ENCODE assay signal across 14 mouse cellular contexts in the genomic region with DNA sequence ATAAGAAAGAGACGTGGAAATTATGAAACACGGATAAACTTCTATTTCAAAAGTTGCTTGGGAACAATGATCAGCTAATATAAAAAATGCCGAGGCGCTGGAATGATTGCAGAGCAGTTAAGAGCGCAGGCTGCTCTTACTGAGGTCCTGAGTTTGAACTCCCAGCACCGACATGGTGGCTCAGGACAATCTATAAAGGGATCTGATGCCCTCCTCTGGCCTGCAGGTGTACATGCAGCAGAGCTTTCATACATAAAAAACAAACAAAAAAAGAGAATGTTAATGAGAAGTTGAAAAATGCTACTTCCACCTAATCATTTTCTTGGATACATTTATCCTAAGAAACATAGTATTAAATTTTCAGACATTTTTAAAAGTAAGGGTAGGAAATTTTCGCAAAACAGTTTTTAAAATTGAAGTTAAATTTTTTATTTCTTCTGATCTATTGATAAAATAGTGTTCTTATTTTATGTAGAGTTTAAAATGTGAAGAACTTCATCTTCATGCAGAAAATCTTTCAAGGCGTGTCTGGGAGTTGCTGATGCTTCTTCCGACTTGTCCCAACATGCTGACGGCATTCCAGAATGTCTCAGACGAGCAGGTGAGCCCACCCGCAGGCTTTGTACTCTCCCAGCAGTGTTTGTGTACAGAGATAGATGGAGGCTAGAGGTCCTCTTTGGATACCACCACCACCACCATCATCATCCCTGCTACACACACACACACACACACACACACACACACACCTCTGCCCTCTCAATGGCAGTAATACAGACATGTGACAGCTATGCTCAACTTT.
DNase-seq lines count a peak whose midpoint lies in the region; TF ChIP-seq lines count a peak whose summit lies in the region.
"Had no signal": no experiment of that assay in that cellular context is flagged by ENCODE, and none has a peak within 500 bp of the region (broad histone marks: within the 10 kb centered on the region; RNA-seq: fewer than 3 reads in every experiment).

No protein-coding gene starts in this region.

- H3K4me1 ChIP-seq in E14TG2a.4 (replicated peaks; ENCODE audit: low read depth, low read length) = peaks cover 16% of the 10 kb centered on the region
- no peaks in the 10 kb centered on the region for H3K4me1 ChIP-seq in cerebellum, adult 2 months (ENCODE audit: control insufficient read depth, insufficient read depth, low read length)
- H3K4me1 ChIP-seq: forebrain, embryonic 10.5 days; liver, embryonic 12.5 days; megakaryocyte, embryonic 14.5 days; neural tube, embryonic 13.5 days had no signal

- TF ChIP-seq CTCF in left cerebral cortex, adult 2 months (IDR thresholded peaks at IDR 0.05) = peak; percentile 21
- TF ChIP-seq CTCF in E14TG2a.4 (conservative IDR thresholded peaks at IDR 0.05; ENCODE audit: low read length) = peak; percentile 25
- no peak; the same call in 1 of the 2 replicates for TF ChIP-seq CTCF in cerebellum, adult 2 months (IDR thresholded peaks at IDR 0.05; ENCODE audit: borderline replicate concordance, insufficient read depth, low read depth, low read length)

- peaks cover 79% of the 10 kb centered on the region for H3K36me3 ChIP-seq in E14TG2a.4 (ENCODE audit: insufficient read depth, low read length)

- no peaks in the 10 kb centered on the region for H3K27me3 ChIP-seq in E14TG2a.4 (ENCODE audit: insufficient read depth, low read length)
- no peaks in the 10 kb centered on the region for H3K27me3 ChIP-seq in cerebellum, adult 2 months (ENCODE audit: control insufficient read depth, insufficient read depth, low read length)
- H3K27me3 ChIP-seq: liver, embryonic 12.5 days; megakaryocyte, embryonic 14.5 days; neural tube, embryonic 13.5 days had no signal

- intact Hi-C loops in left cerebral cortex, adult 2 months (cut with DNase I) = no loop called here
- intact Hi-C loops in left cerebral cortex, postnatal 25 days (cut with DNase I) = no loop called here

- no peak for DNase-seq in left cerebral cortex, adult 2 months (ENCODE audit: extremely low spot score in 1 of 2, low spot score in 2 of 2)
- DNase-seq in left cerebral cortex, postnatal 25 days (ENCODE audit: low spot score in 2 of 2) = no peak
- peak; percentile 68 for DNase-seq in R1 (ENCODE audit: low read depth, low spot score)
- DNase-seq in forelimb bud, embryonic 11.5 days (ENCODE audit: low read depth, low spot score) = peak; percentile 10
- no peak for DNase-seq in cerebellum, postnatal 36 days
- DNase-seq in gastrocnemius, adult 18-20 months (ENCODE audit: low spot score) = no peak
- DNase-seq in cerebellum, adult 2 months = no peak
- DNase-seq: kidney, adult 9 months; right cerebral cortex, postnatal 4 days had no signal

- TF ChIP-seq POLR2A in cerebellum, adult 2 months (IDR thresholded peaks at IDR 0.05; ENCODE audit: borderline replicate concordance, insufficient read depth, low read length) = no peak

- no peak overlapping the region for H3K4me3 ChIP-seq in left cerebral cortex, adult 2 months
- H3K4me3 ChIP-seq in E14TG2a.4 (replicated peaks; ENCODE audit: low read length) = no peak overlapping the region
- H3K4me3 ChIP-seq in cerebellum, adult 2 months (replicated peaks; ENCODE audit: insufficient read depth, low read depth, low read length) = no peak overlapping the region
- H3K4me3 ChIP-seq: forebrain, embryonic 10.5 days; liver, embryonic 12.5 days; megakaryocyte, embryonic 14.5 days; neural tube, embryonic 13.5 days had no signal

- no peak overlapping the region for H3K27ac ChIP-seq in left cerebral cortex, adult 2 months
- H3K27ac ChIP-seq in cerebellum, adult 2 months (ENCODE audit: insufficient read depth, low read length) = no peak overlapping the region
- H3K27ac ChIP-seq: forebrain, embryonic 10.5 days; liver, embryonic 12.5 days; neural tube, embryonic 13.5 days had no signal

- no peaks in the 10 kb centered on the region for H3K9me3 ChIP-seq in E14TG2a.4 (ENCODE audit: low read length)
- H3K9me3 ChIP-seq: forebrain, embryonic 10.5 days; liver, embryonic 12.5 days; megakaryocyte, embryonic 14.5 days; neural tube, embryonic 13.5 days had no signal

- 88% methylated on average over 12 of the region's 12 CpGs for WGBS in cerebellum, adult 2 months

Comparison
In these comparisons a context has a peak if more than half of its experiments do, and no peak if none do; other contexts are left out.
1. DNase-seq: peak in R1 (single experiment) and forelimb bud, embryonic 11.5 days (single experiment); none in left cerebral cortex, adult 2 months (0 of 2), left cerebral cortex, postnatal 25 days (0 of 2), cerebellum, postnatal 36 days (0 of 2), gastrocnemius, adult 18-20 months (single experiment) and cerebellum, adult 2 months (0 of 2).